Mouse (Mus musculus) stomach, embryonic 16.5 days (tissue): ENCODE results near the gene Prap1. TPM values are rescaled to one million over a fixed set of nuclear protein-coding genes. Genes with fewer than 3 reads are reported as not detected.
"Not testable (repeated sequence)": the region's sequence is repeated elsewhere in the genome, so short reads cannot be mapped to it uniquely, and the experiment has no call there.

ENCODE experiments used
- ATAC-seq: fragments of 200-750 bp; cut with Nextera tagmentation; 2 replicates; pipeline ENCODE4 v1.8.0; 2017; ENCODE audit warnings: moderate number of reproducible peaks, moderate TSS enrichment; ENCODE audit not compliant: insufficient read depth, low FRiP score
- H3K27ac ChIP-seq: fragments of 300-500 bp; sonication (generic); 2 replicates; pipeline ENCODE4 v1.5.1; 2014; ENCODE audit warnings: low read length
- H3K27me3 ChIP-seq: fragments of 300-500 bp; sonication (generic); 2 replicates; pipeline ENCODE4 v1.6.1; 2014; ENCODE audit warnings: low read length, control low read depth, mixed read lengths; ENCODE audit not compliant: control insufficient read depth, insufficient read depth
- H3K36me3 ChIP-seq: fragments of 300-500 bp; sonication (generic); 2 replicates; pipeline ENCODE4 v1.6.1; 2014; ENCODE audit warnings: low read length; ENCODE audit not compliant: control insufficient read depth, insufficient read depth
- H3K4me1 ChIP-seq: fragments of 300-500 bp; sonication (generic); 2 replicates; pipeline ENCODE4 v1.6.1; 2014; ENCODE audit warnings: low read length, control low read depth, mixed read lengths; ENCODE audit not compliant: control insufficient read depth, insufficient read depth
- H3K4me2 ChIP-seq: fragments of 300-500 bp; sonication (generic); 2 replicates; pipeline ENCODE4 v1.6.1; 2014; ENCODE audit warnings: low read depth, low read length, mixed read lengths
- H3K4me3 ChIP-seq: fragments of 300-500 bp; sonication (generic); replicated peaks from 2 replicates; pipeline ENCODE4 v1.5.1; 2014; ENCODE audit warnings: mild to moderate bottlenecking, low read length
- H3K9ac ChIP-seq: fragments of 300-500 bp; sonication (generic); 2 replicates; pipeline ENCODE4 v1.6.1; 2014; ENCODE audit warnings: low read length
- H3K9me3 ChIP-seq: fragments of 300-500 bp; sonication (generic); replicated peaks from 2 replicates; pipeline ENCODE4 v1.6.1; 2016; ENCODE audit warnings: low read length, control low read depth; ENCODE audit not compliant: control insufficient read depth
- WGBS: fragments of 180-500 bp; shearing (Covaris S2); extraction: QIAGEN DNeasy Blood & Tissue Kit; methylation state at CpG from one replicate; pipeline ENCODE4 v1.1.7; 2014; 5-methylcytosine and 5-hydroxymethylcytosine counted together
- polyA plus RNA-seq: library from polyadenylated mRNA; unstranded; fragments of >200 nt; fragmentation: Nextera tagmentation; extraction: Ambion mirVana; gene quantifications from 2 replicates; pipeline ENCODE4 v1.2.1, GENCODE M21; 2015

Gene Prap1
- polyA plus RNA-seq, 1 experiment from 2014 or later: 141 TPM

DNA sequence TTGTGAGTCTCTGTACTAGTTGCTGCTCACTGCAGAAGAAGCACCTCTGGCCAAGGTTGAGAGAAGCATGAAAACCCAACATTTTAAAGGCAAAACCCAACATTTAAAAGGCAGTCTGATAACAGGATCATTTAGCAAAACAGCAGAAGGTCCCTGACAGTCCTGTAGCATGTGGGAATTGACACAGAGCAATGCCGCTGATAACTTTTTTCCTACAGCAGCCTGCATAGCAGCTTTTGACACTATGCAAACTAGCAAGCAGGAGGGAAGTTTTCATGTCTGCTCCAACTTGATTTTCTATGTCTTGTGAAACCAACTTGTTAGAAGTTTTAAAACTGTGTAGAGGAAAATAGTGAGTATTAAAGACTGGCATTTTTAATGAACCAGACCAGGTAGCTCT lies 31.2 kb downstream of the Prap1 start:
- no peak overlapping the region for H3K9ac ChIP-seq
- H3K27ac ChIP-seq: no peak overlapping the region
- no peaks in the 10 kb centered on the region for H3K9me3 ChIP-seq
- peaks cover 5% of the 10 kb centered on the region; the same call in 1 of the 2 replicates for H3K4me1 ChIP-seq
- no peak overlapping the region for H3K4me3 ChIP-seq
- H3K4me2 ChIP-seq: no peak overlapping the region
- no peak for ATAC-seq
- WGBS: 83% methylated on average over 1 of the region's 1 CpGs
- H3K27me3 ChIP-seq: no peaks in the 10 kb centered on the region
- H3K36me3 ChIP-seq: 0 out of 2 replicates have a peak, but pooled peaks cover 1% of the 10 kb centered on the region

DNA sequence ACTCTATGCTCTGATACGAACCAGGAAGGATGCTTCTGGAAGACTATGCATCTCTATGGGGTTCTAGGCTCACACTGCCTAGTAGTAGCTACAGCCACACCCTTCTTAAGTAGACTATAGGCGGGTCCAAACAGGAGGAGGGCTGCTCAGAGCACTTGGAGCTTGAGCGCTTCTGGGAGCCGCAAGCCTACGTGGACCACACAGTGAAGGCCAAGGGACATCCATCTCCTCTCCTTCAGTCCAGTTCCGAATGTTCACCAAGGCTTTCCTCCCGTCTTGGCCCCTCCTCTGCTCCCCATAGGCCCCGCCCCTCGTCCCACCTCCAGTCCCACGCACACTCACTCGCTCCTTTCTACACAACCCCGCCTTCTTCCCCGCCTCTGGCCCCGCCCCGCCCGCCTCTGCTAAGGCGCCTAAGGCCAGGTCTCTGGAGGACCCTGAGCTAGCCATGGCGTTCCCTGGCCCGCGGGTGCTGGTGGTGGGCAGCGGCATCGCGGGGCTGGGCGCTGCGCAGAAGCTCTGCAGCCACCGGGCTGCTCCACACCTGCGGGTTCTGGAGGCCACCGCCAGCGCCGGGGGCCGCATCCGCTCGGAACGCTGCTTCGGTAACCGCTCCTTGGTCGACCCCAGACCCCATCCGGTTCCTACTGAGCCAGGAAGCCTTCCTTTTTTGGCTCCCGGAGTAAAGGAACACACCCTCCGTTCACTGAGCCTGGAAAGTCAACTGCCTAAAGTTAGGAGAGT lies 32.3 kb downstream of the Prap1 start:
- Histone ChIP-seq H3K9ac (peak overlapping the region; percentile 94), H3K4me1 (peaks cover 5% of the 10 kb centered on the region; the same call in 1 of the 2 replicates), H3K27me3 (no peaks in the 10 kb centered on the region), H3K4me2 (peak overlapping the region; percentile 87), H3K27ac (peak overlapping the region; percentile 71; the same call in 1 of the 2 replicates), H3K36me3 (0 out of 2 replicates have a peak, but pooled peaks cover 8% of the 10 kb centered on the region), H3K4me3 (peak overlapping the region; percentile 84), H3K9me3 (no peaks in the 10 kb centered on the region)
- peak; percentile 97 for ATAC-seq
- WGBS: 1% methylated on average over 40 of the region's 40 CpGs

- WGBS: 5% methylated on average over 5 of the region's 5 CpGs
- no peak for ATAC-seq
- Histone ChIP-seq H3K36me3 (0 out of 2 replicates have a peak, but pooled peaks cover 8% of the 10 kb centered on the region), H3K9me3 (no peaks in the 10 kb centered on the region), H3K27ac (peak overlapping the region; percentile 71; the same call in 1 of the 2 replicates), H3K4me1 (peaks cover 5% of the 10 kb centered on the region; the same call in 1 of the 2 replicates), H3K27me3 (no peaks in the 10 kb centered on the region), H3K4me2 (peak overlapping the region; percentile 87), H3K9ac (peak overlapping the region; percentile 94), H3K4me3 (peak overlapping the region; percentile 84)
Measured at GRCm38 (mm10) chr7:140126022-140126350, 32.8 kb downstream of the Prap1 start.

GRCm38 (mm10) chr7:140126934-140127333 lies 33.7 kb downstream of the Prap1 start:
- Histone ChIP-seq H3K27me3 (no peaks in the 10 kb centered on the region), H3K27ac (peak overlapping the region; percentile 63), H3K36me3 (0 out of 2 replicates have a peak, but pooled peaks cover 8% of the 10 kb centered on the region), H3K4me1 (peaks cover 5% of the 10 kb centered on the region; the same call in 1 of the 2 replicates), H3K9me3 (no peaks in the 10 kb centered on the region), H3K4me2 (peak overlapping the region; percentile 45), H3K9ac (peak overlapping the region; percentile 58), H3K4me3 (peak overlapping the region; percentile 24)
- WGBS: 75% methylated on average over 3 of the region's 3 CpGs
- ATAC-seq: no peak

GRCm38 (mm10) chr7:140127911-140128310 lies 34.7 kb downstream of the Prap1 start:
- 0 out of 2 replicates have a peak, but pooled peaks cover 8% of the 10 kb centered on the region for H3K36me3 ChIP-seq
- no peak overlapping the region for H3K4me3 ChIP-seq
- H3K4me2 ChIP-seq: no peak overlapping the region
- no peak overlapping the region for H3K9ac ChIP-seq
- ATAC-seq: no peak
- H3K9me3 ChIP-seq: no peaks in the 10 kb centered on the region
- WGBS: 84% methylated on average over 2 of the region's 2 CpGs
- H3K27me3 ChIP-seq: no peaks in the 10 kb centered on the region
- H3K4me1 ChIP-seq: peaks cover 5% of the 10 kb centered on the region; the same call in 1 of the 2 replicates
- no peak overlapping the region for H3K27ac ChIP-seq

DNA sequence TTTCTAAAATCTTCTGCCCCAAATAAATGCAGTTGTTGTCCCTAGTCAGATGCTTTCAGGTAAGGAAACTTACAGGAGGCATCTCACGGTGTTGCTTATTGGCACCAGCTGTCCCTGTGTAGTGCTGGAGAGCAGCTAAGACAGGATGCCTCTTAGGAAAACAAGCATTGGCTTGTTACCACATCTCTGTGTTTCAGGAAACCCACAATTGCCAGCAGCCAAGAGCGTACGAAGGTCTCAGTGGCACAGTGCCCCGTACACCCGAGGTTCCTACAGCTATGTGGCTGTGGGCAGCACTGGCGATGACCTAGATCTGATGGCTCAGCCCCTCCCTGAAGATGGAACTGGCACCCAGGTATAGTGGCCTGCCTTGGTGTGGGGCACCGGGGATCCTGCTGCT lies 39.0 kb downstream of the Prap1 start:
- 82% methylated on average over 7 of the region's 7 CpGs for WGBS
- ATAC-seq, H3K4me3 ChIP-seq, H3K27ac ChIP-seq, H3K4me1 ChIP-seq, H3K9ac ChIP-seq, H3K9me3 ChIP-seq, H3K27me3 ChIP-seq, H3K4me2 ChIP-seq: not testable (repeated sequence)
- peaks cover 10% of the 10 kb centered on the region; the same call in 1 of the 2 replicates for H3K36me3 ChIP-seq

DNA sequence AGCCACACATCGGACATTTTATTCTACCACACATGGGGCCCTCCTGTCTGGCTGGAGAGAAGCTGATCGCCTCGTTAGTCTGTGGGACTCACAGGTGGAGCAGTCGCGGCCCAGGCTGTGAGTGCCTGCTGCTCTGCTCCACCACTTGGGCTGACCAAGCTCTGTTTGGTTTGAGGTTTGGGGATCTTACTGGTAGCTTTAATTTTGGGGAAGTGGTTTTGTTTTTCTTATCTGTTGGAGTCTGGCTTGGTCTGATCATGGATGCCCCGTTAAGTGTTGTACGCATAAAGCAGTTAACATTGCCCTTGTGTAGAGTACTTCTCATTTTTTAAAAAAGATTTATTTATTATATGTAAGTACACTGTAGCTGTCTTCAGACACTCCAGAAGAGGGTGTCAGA lies 40.8 kb downstream of the Prap1 start:
- H3K4me1 ChIP-seq, H3K4me3 ChIP-seq, H3K27ac ChIP-seq, H3K27me3 ChIP-seq, H3K9me3 ChIP-seq, H3K4me2 ChIP-seq, H3K9ac ChIP-seq, ATAC-seq: not testable (repeated sequence)
- WGBS: 97% methylated on average over 5 of the region's 7 CpGs
- peaks cover 10% of the 10 kb centered on the region; the same call in 1 of the 2 replicates for H3K36me3 ChIP-seq

- peaks cover 2% of the 10 kb centered on the region; the same call in 1 of the 2 replicates for H3K36me3 ChIP-seq
- no peak overlapping the region for H3K4me3 ChIP-seq
- ATAC-seq: no peak
- no peaks in the 10 kb centered on the region for H3K27me3 ChIP-seq
- no peaks in the 10 kb centered on the region for H3K9me3 ChIP-seq
- peaks cover 5% of the 10 kb centered on the region; the same call in 1 of the 2 replicates for H3K4me1 ChIP-seq
- H3K4me2 ChIP-seq: no peak overlapping the region
- peak overlapping the region; percentile 42; the same call in 1 of the 2 replicates for H3K27ac ChIP-seq
- whole genome bisulfite sequencing: 78% methylated on average over 5 of the region's 5 CpGs
- no peak overlapping the region for H3K9ac ChIP-seq
Measured at GRCm38 (mm10) chr7:140135106-140135770, 42.0 kb downstream of the Prap1 start.
